24 mouse cellular contexts compared by ENCODE assay signal in genomic region chr2:49880507-49880906, GRCm38 (mm10).
A peak's percentile ranks its signal among the peaks of the same experiment; 100 is the strongest.
DNase-seq lines count a peak whose midpoint lies in the region; ATAC-seq and TF ChIP-seq lines count a peak whose summit lies in the region.
"Had no signal": no experiment of that assay in that cellular context is flagged by ENCODE, and none has a peak within 500 bp of the region (broad histone marks: within the 10 kb centered on the region; RNA-seq: fewer than 3 reads in every experiment).

No protein-coding gene starts in this region.

- peaks cover 10% of the 10 kb centered on the region for H3K4me1 ChIP-seq in heart, embryonic 13.5 days
- no peaks in the 10 kb centered on the region; the same call in 1 of the 2 replicates for H3K4me1 ChIP-seq in heart, embryonic 12.5 days (replicated peaks)
- no peaks in the 10 kb centered on the region; the same call in 1 of the 2 replicates for H3K4me1 ChIP-seq in midbrain, postnatal 0 days (ENCODE audit: insufficient read depth, low read length)
- peaks cover 5% of the 10 kb centered on the region; the same call in 1 of the 2 replicates for H3K4me1 ChIP-seq in midbrain, embryonic 16.5 days (ENCODE audit: control insufficient read depth, insufficient read depth, low read length)
- H3K4me1 ChIP-seq: heart, embryonic 15.5 days; liver, embryonic 15.5 days; midbrain, embryonic 13.5 days; neural tube, embryonic 12.5 days had no signal

- H3K4me2 ChIP-seq in heart, embryonic 13.5 days, result 0 out of 2 replicates have a peak overlapping the region, but pooled peaks have one; percentile 11
- no peak overlapping the region for H3K4me2 ChIP-seq in heart, embryonic 12.5 days
- H3K4me2 ChIP-seq in midbrain, postnatal 0 days (ENCODE audit: low read depth, low read length, poor library complexity, severe bottlenecking), result no peak overlapping the region
- H3K4me2 ChIP-seq in midbrain, embryonic 16.5 days (ENCODE audit: low read length), result no peak overlapping the region
- H3K4me2 ChIP-seq: heart, embryonic 15.5 days; liver, embryonic 15.5 days; midbrain, embryonic 13.5 days; neural tube, embryonic 12.5 days had no signal

- WGBS in heart, embryonic 13.5 days, result 65% methylated on average over 9 of the region's 9 CpGs
- 63% methylated on average over 9 of the region's 9 CpGs for WGBS in heart, embryonic 12.5 days
- 66% methylated on average over 9 of the region's 9 CpGs for WGBS in midbrain, postnatal 0 days
- WGBS in midbrain, embryonic 16.5 days, result 75% methylated on average over 9 of the region's 9 CpGs

- H3K9me3 ChIP-seq in heart, embryonic 13.5 days, result no peaks in the 10 kb centered on the region
- no peaks in the 10 kb centered on the region for H3K9me3 ChIP-seq in heart, embryonic 12.5 days (replicated peaks)
- no peaks in the 10 kb centered on the region for H3K9me3 ChIP-seq in midbrain, postnatal 0 days (ENCODE audit: low read length)
- no peaks in the 10 kb centered on the region for H3K9me3 ChIP-seq in midbrain, embryonic 16.5 days (replicated peaks; ENCODE audit: control insufficient read depth, low read length, poor library complexity, severe bottlenecking)
- H3K9me3 ChIP-seq: embryonic facial prominence, embryonic 10.5 days; heart, embryonic 15.5 days; limb, embryonic 10.5 days; liver, embryonic 15.5 days; midbrain, embryonic 13.5 days; neural tube, embryonic 12.5 days had no signal

- no peak overlapping the region for H3K27ac ChIP-seq in heart, embryonic 13.5 days (replicated peaks)
- no peak overlapping the region for H3K27ac ChIP-seq in heart, embryonic 12.5 days (ENCODE audit: poor library complexity, severe bottlenecking)
- H3K27ac ChIP-seq in midbrain, postnatal 0 days (ENCODE audit: low read depth, low read length), result no peak overlapping the region
- H3K27ac ChIP-seq in midbrain, embryonic 16.5 days (ENCODE audit: low read length), result no peak overlapping the region
- H3K27ac ChIP-seq: embryonic facial prominence, embryonic 10.5 days; heart, adult 2 months; heart, embryonic 15.5 days; limb, embryonic 10.5 days; liver, embryonic 15.5 days; midbrain, embryonic 13.5 days; neural tube, embryonic 12.5 days had no signal

- ATAC-seq in heart, embryonic 13.5 days (ENCODE audit: extremely low read depth, insufficient number of reproducible peaks, low FRiP score, low TSS enrichment), result no peak
- ATAC-seq in heart, embryonic 12.5 days (ENCODE audit: insufficient number of reproducible peaks, low FRiP score), result no peak
- ATAC-seq in midbrain, postnatal 0 days (ENCODE audit: low FRiP score), result no peak
- no peak for ATAC-seq in midbrain, embryonic 16.5 days
- ATAC-seq in megakaryocyte, adult 5-6 weeks (ENCODE audit: poor library complexity, severe bottlenecking), result 0 out of 2 replicates have a peak, but pooled peaks have one; percentile 22
- ATAC-seq: activated CD4-positive, CD25-positive, alpha-beta regulatory T cell, adult 4 months; lung, postnatal 0 days; midbrain, embryonic 13.5 days had no signal

- H3K27me3 ChIP-seq in heart, embryonic 13.5 days (replicated peaks), result no peaks in the 10 kb centered on the region
- H3K27me3 ChIP-seq in heart, embryonic 12.5 days (replicated peaks), result no peaks in the 10 kb centered on the region
- no peaks in the 10 kb centered on the region for H3K27me3 ChIP-seq in midbrain, postnatal 0 days (ENCODE audit: insufficient read depth, low read length)
- no peaks in the 10 kb centered on the region for H3K27me3 ChIP-seq in midbrain, embryonic 16.5 days (ENCODE audit: control insufficient read depth, insufficient read depth, low read depth, low read length)
- H3K27me3 ChIP-seq: heart, embryonic 15.5 days; liver, embryonic 15.5 days; megakaryocyte, embryonic 14.5 days; midbrain, embryonic 13.5 days; neural tube, embryonic 12.5 days had no signal

- DNase-seq in midbrain, postnatal 0 days (ENCODE audit: low spot score), result peak; percentile 36
- no peak for DNase-seq in yolk sac, embryonic 10.5 days (ENCODE audit: low spot score)
- no peak for DNase-seq in kidney, postnatal 25 days
- DNase-seq: adrenal gland, adult 8-10 months; cerebellum, adult 2 months; gastrocnemius, postnatal 14 days; heart, adult 2 months; kidney, adult 11 months; liver; right cerebral cortex, postnatal 14 days; thymus, postnatal 14 days had no signal

- no peak overlapping the region for H3K9ac ChIP-seq in heart, embryonic 13.5 days
- H3K9ac ChIP-seq in heart, embryonic 12.5 days, result no peak overlapping the region
- no peak overlapping the region for H3K9ac ChIP-seq in midbrain, postnatal 0 days (replicated peaks; ENCODE audit: low read length, poor library complexity, severe bottlenecking)
- no peak overlapping the region for H3K9ac ChIP-seq in midbrain, embryonic 16.5 days (ENCODE audit: low read depth, low read length)
- H3K9ac ChIP-seq: heart, embryonic 15.5 days; liver, embryonic 15.5 days; midbrain, embryonic 13.5 days; neural tube, embryonic 12.5 days had no signal

- no peaks in the 10 kb centered on the region for H3K36me3 ChIP-seq in heart, embryonic 13.5 days
- H3K36me3 ChIP-seq in heart, embryonic 12.5 days, result no peaks in the 10 kb centered on the region
- H3K36me3 ChIP-seq in midbrain, postnatal 0 days (ENCODE audit: insufficient read depth, low read length), result no peaks in the 10 kb centered on the region
- no peaks in the 10 kb centered on the region for H3K36me3 ChIP-seq in midbrain, embryonic 16.5 days (ENCODE audit: control insufficient read depth, insufficient read depth, low read length)
- H3K36me3 ChIP-seq: embryonic facial prominence, embryonic 10.5 days; heart, embryonic 15.5 days; limb, embryonic 10.5 days; liver, embryonic 15.5 days; midbrain, embryonic 13.5 days; neural tube, embryonic 12.5 days had no signal

- H3K4me3 ChIP-seq in heart, embryonic 13.5 days, result no peak overlapping the region
- H3K4me3 ChIP-seq in heart, embryonic 12.5 days, result no peak overlapping the region
- no peak overlapping the region for H3K4me3 ChIP-seq in midbrain, postnatal 0 days (ENCODE audit: low read depth, low read length)
- H3K4me3 ChIP-seq in midbrain, embryonic 16.5 days (ENCODE audit: low read depth, low read length), result no peak overlapping the region
- H3K4me3 ChIP-seq: embryonic facial prominence, embryonic 10.5 days; heart, adult 2 months; heart, embryonic 15.5 days; limb, embryonic 10.5 days; liver, embryonic 15.5 days; megakaryocyte, embryonic 14.5 days; midbrain, embryonic 13.5 days; neural tube, embryonic 12.5 days had no signal

- TF ChIP-seq CTCF in midbrain, postnatal 0 days (IDR thresholded peaks at IDR 0.05), result no peak
